Mouse (Mus musculus) common myeloid progenitor, adult 5-6 weeks (primary cell): ENCODE measurements at regions not wholly inside any gene's neighbourhood (a gene's known extent, or its start where the extent isn't known, plus 50 kb on each side); places are given as distances from the start of the nearest gene placed in this dataset.

Source experiments
- ATAC-seq: replicated peaks from 2 replicates; pipeline ENCODE4 v1.8.0; 2016; ENCODE audit warnings: low read depth, mild to moderate bottlenecking, moderate TSS enrichment, inconsistent platforms; ENCODE audit not compliant: poor library complexity, severe bottlenecking

- ATAC-seq: no peak
These were observed 647.3 kb upstream of the Pabpc4l start for GRCm38 (mm10) chr3:47095288-47095687.

GRCm38 (mm10) chr3:47051563-47051962, 603.5 kb upstream of the Pabpc4l start:
- ATAC-seq: peak; percentile 58

- no peak for ATAC-seq
These were observed 577.7 kb upstream of the Pabpc4l start for GRCm38 (mm10) chr3:47025738-47026137.

GRCm38 (mm10) chr3:47019270-47019669, 571.3 kb upstream of the Pabpc4l start:
- ATAC-seq: no peak

- ATAC-seq: no peak
These were observed 570.5 kb upstream of the Pabpc4l start for GRCm38 (mm10) chr3:47018565-47018964.

- no peak for ATAC-seq
These were observed 562.4 kb upstream of the Pabpc4l start for GRCm38 (mm10) chr3:47010459-47010858.

GRCm38 (mm10) chr3:46998916-46999315, 550.9 kb upstream of the Pabpc4l start:
- no peak for ATAC-seq

GRCm38 (mm10) chr3:46970744-46971143, 522.7 kb upstream of the Pabpc4l start:
- ATAC-seq: no peak

- no peak for ATAC-seq
These were observed 522.0 kb upstream of the Pabpc4l start for GRCm38 (mm10) chr3:46970000-46970399.

- ATAC-seq: no peak
These were observed 503.4 kb upstream of the Pabpc4l start for GRCm38 (mm10) chr3:46951391-46951790.

- ATAC-seq: no peak
These were observed 489.7 kb upstream of the Pabpc4l start for GRCm38 (mm10) chr3:46937751-46938150.

- ATAC-seq: no peak
These were observed 443.2 kb upstream of the Pabpc4l start for GRCm38 (mm10) chr3:46891057-46891736.

GRCm38 (mm10) chr3:46875848-46876247, 427.8 kb upstream of the Pabpc4l start:
- ATAC-seq: no peak

GRCm38 (mm10) chr3:46870876-46871275, 422.9 kb upstream of the Pabpc4l start:
- no peak for ATAC-seq

GRCm38 (mm10) chr3:46869576-46870295, 421.7 kb upstream of the Pabpc4l start:
- ATAC-seq: no peak

GRCm38 (mm10) chr3:46848400-46848983, 400.5 kb upstream of the Pabpc4l start:
- ATAC-seq: no peak

- ATAC-seq: no peak
These were observed 380.7 kb upstream of the Pabpc4l start for GRCm38 (mm10) chr3:46828676-46829075.
